Comparison of ENCODE assay signal across 15 mouse cellular contexts in genomic region chr10:93143986-93144314, GRCm38 (mm10). TPM values are rescaled to one million over a fixed set of nuclear protein-coding genes. Genes with fewer than 3 reads are reported as not detected.
DNase-seq lines count a peak whose midpoint lies in the region; ATAC-seq and TF ChIP-seq lines count a peak whose summit lies in the region.
"Had no signal": no experiment of that assay in that cellular context is flagged by ENCODE, and none has a peak within 500 bp of the region (broad histone marks: within the 10 kb centered on the region; RNA-seq: fewer than 3 reads in every experiment).

No protein-coding gene starts in this region.

- H3K4me3 ChIP-seq in heart, embryonic 10.5 days, result peak overlapping the region; percentile 42; the same call in 1 of the 2 replicates
- no peak overlapping the region; the same call in 1 of the 2 replicates for H3K4me3 ChIP-seq in layer of hippocampus, adult 2 months
- H3K4me3 ChIP-seq in CH12.LX (replicated peaks in 1 of 3; ENCODE audit: low read depth in 2 of 3, low read length in 2 of 3, poor library complexity in 1 of 3), result no peak overlapping the region
- H3K4me3 ChIP-seq in liver, embryonic 15.5 days (replicated peaks), result peak overlapping the region; percentile 57
- H3K4me3 ChIP-seq: embryonic facial prominence, embryonic 15.5 days; limb, embryonic 13.5 days had no signal

- DNase-seq in heart, embryonic 10.5 days (ENCODE audit: low spot score), result no peak
- no peak for DNase-seq in heart, adult 8-10 months (ENCODE audit: low spot score)
- no peak for DNase-seq in layer of hippocampus, adult 2 months (ENCODE audit: low spot score in 2 of 2)
- DNase-seq in layer of hippocampus, adult 9-10 months (ENCODE audit: low spot score), result no peak
- DNase-seq in CH12.LX (ENCODE audit: extremely low read depth), result no peak
- no peak for DNase-seq in gastrocnemius, postnatal 25 days
- no peak for DNase-seq in kidney, postnatal 14 days
- DNase-seq: cerebellum, adult 11-12 months; kidney, postnatal 25 days; right cerebral cortex, postnatal 25 days had no signal

- H3K4me1 ChIP-seq in heart, embryonic 10.5 days, result 0 out of 2 replicates have a peak, but pooled peaks cover 6% of the 10 kb centered on the region
- H3K4me1 ChIP-seq in CH12.LX (ENCODE audit: control insufficient read depth in 1 of 2, insufficient read depth in 2 of 2), result no peaks in the 10 kb centered on the region
- peaks cover 44% of the 10 kb centered on the region for H3K4me1 ChIP-seq in liver, embryonic 15.5 days (replicated peaks)
- H3K4me1 ChIP-seq: embryonic facial prominence, embryonic 15.5 days; limb, embryonic 13.5 days had no signal

- TF ChIP-seq EP300 in CH12.LX (IDR thresholded peaks at IDR 0.05; ENCODE audit: low read length), result no peak

- TF ChIP-seq POLR2A in CH12.LX (IDR thresholded peaks at IDR 0.05; ENCODE audit: low read depth, low read length), result no peak

- no peak for TF ChIP-seq RAD21 in CH12.LX (IDR thresholded peaks at IDR 0.05; ENCODE audit: low read depth, low read length)

- H3K27me3 ChIP-seq in heart, embryonic 10.5 days (ENCODE audit: insufficient read depth, poor library complexity, severe bottlenecking), result no peaks in the 10 kb centered on the region
- H3K27me3 ChIP-seq in CH12.LX (replicated peaks), result peaks cover 2% of the 10 kb centered on the region
- no peaks in the 10 kb centered on the region for H3K27me3 ChIP-seq in liver, embryonic 15.5 days
- H3K27me3 ChIP-seq: embryonic facial prominence, embryonic 15.5 days; limb, embryonic 13.5 days had no signal

- dilution Hi-C loops in CH12.LX (cut with MboI; ENCODE audit: extremely low pct_ligation_motif_present, extremely low pct_unique_long_range_greater_than_20kb, low sequenced_read_pairs), result no loop called here

- no peak overlapping the region for H3K9ac ChIP-seq in CH12.LX (ENCODE audit: insufficient read depth, low read depth)
- H3K9ac ChIP-seq in liver, embryonic 15.5 days, result peak overlapping the region; percentile 43
- H3K9ac ChIP-seq: embryonic facial prominence, embryonic 15.5 days; limb, embryonic 13.5 days had no signal

- H3K79me2 ChIP-seq in CH12.LX (replicated peaks; ENCODE audit: control insufficient read depth, extremely low read depth, insufficient read depth, poor library complexity, severe bottlenecking), result no peaks in the 10 kb centered on the region

- in situ Hi-C loops in CH12.LX (cut with MboI; ENCODE audit: low pct_ligation_motif_present, low pct_unique_long_range_greater_than_20kb, low sequenced_read_pairs), result no loop called here

- ATAC-seq in liver, embryonic 15.5 days (ENCODE audit: insufficient read depth), result no peak
- ATAC-seq: inflammation-experienced regulatory T-cells, adult 6 months had no signal

- H3K9me3 ChIP-seq in heart, embryonic 10.5 days, result no peaks in the 10 kb centered on the region
- H3K9me3 ChIP-seq in CH12.LX (replicated peaks; ENCODE audit: low read length), result no peaks in the 10 kb centered on the region
- H3K9me3 ChIP-seq in liver, embryonic 15.5 days (replicated peaks), result no peaks in the 10 kb centered on the region
- H3K9me3 ChIP-seq: embryonic facial prominence, embryonic 15.5 days; limb, embryonic 13.5 days had no signal

- 69% methylated on average over 6 of the region's 6 CpGs for WGBS in heart, embryonic 10.5 days
- 14% methylated on average over 6 of the region's 6 CpGs for WGBS in liver, embryonic 15.5 days (ENCODE audit: insufficient replicate concordance)

- H3K36me3 ChIP-seq in heart, embryonic 10.5 days, result no peaks in the 10 kb centered on the region
- no peaks in the 10 kb centered on the region for H3K36me3 ChIP-seq in CH12.LX (replicated peaks in 1 of 2; ENCODE audit: control insufficient read depth in 1 of 2, insufficient read depth in 1 of 2, low read length in 1 of 2)
- H3K36me3 ChIP-seq in liver, embryonic 15.5 days (replicated peaks), result no peaks in the 10 kb centered on the region
- H3K36me3 ChIP-seq: embryonic facial prominence, embryonic 15.5 days; limb, embryonic 13.5 days had no signal

- H3K4me2 ChIP-seq in CH12.LX (ENCODE audit: insufficient read depth, low read depth, poor library complexity, severe bottlenecking), result no peak overlapping the region
- H3K4me2 ChIP-seq in liver, embryonic 15.5 days, result peak overlapping the region; percentile 72
- H3K4me2 ChIP-seq: limb, embryonic 13.5 days had no signal

- TF ChIP-seq CTCF in layer of hippocampus, adult 2 months (conservative IDR thresholded peaks at IDR 0.05), result no peak
- no peak for TF ChIP-seq CTCF in CH12.LX (conservative IDR thresholded peaks at IDR 0.05 in 1 of 2, IDR thresholded peaks at IDR 0.05 in 1 of 2; ENCODE audit: low read depth in 2 of 2, low read length in 2 of 2)

- peak overlapping the region; percentile 72 for H3K27ac ChIP-seq in heart, embryonic 10.5 days
- H3K27ac ChIP-seq in layer of hippocampus, adult 2 months, result peak overlapping the region; percentile 43; the same call in 1 of the 2 replicates
- no peak overlapping the region for H3K27ac ChIP-seq in CH12.LX (ENCODE audit: insufficient read depth, low read depth)
- H3K27ac ChIP-seq in liver, embryonic 15.5 days (replicated peaks), result peak overlapping the region; percentile 98
- H3K27ac ChIP-seq: embryonic facial prominence, embryonic 15.5 days; limb, embryonic 13.5 days; macrophage had no signal

TF ChIP-seq in CH12.LX, 34 proteins besides CTCF, POLR2A, EP300 and RAD21:
- no peak for TF ChIP-seq UBTF (IDR thresholded peaks at IDR 0.05; ENCODE audit: low read depth, low read length)
- 0 out of 2 replicates have a peak, but pooled peaks have one; percentile 14 for TF ChIP-seq ZNF384 (IDR thresholded peaks at IDR 0.05; ENCODE audit: low read depth, low read length)
- TF ChIP-seq JUN (IDR thresholded peaks at IDR 0.05; ENCODE audit: insufficient read depth, low read depth, low read length), result no peak
- TF ChIP-seq MEF2A (IDR thresholded peaks at IDR 0.05; ENCODE audit: borderline replicate concordance, low read depth, low read length), result no peak
- no peak for TF ChIP-seq POLR2AphosphoS2 (IDR thresholded peaks at IDR 0.05; ENCODE audit: low read depth, low read length)
- TF ChIP-seq PAX5 (IDR thresholded peaks at IDR 0.05; ENCODE audit: low read length), result no peak

RNA-seq across cellular contexts. Expression of gene Cdk17, which starts 16.7 kb away (rescaled TPM):
- 16.4 and 20.0 TPM in 2 replicates for polyA plus RNA-seq in heart, embryonic 10.5 days (2016; fragmentation: Nextera tagmentation; extraction: Ambion mirVana)
- total RNA-seq in heart, adult 8-10 months (2022), result 10 to 100 TPM; 12.3 to 18.1 (median 16.0) TPM
- total RNA-seq in layer of hippocampus, adult 2 months (2021), result 100 to 1,000 TPM; 206 to 219 TPM
- total RNA-seq in CH12.LX (2012; rRNA removed), result 26.4 and 28.5 TPM in 2 replicates
- 51.3 and 53.9 TPM in 2 replicates for total RNA-seq in CH12.LX (2014; rRNA removed)
- 20.0 and 23.4 TPM in 2 replicates for polyA plus RNA-seq in CH12.LX (2012; ENCODE audit: insufficient read length, low read depth)
- 10.1 and 11.0 TPM in 2 replicates for polyA plus RNA-seq in liver, embryonic 15.5 days (2015; fragmentation: Nextera tagmentation; extraction: Ambion mirVana)
- 1 to 10 TPM; 5.9 to 6.3 TPM for total RNA-seq in gastrocnemius, postnatal 25 days (2021)

Comparison
In these comparisons a context has a peak if more than half of its experiments do, and no peak if none do; other contexts are left out.
1. H3K4me3 ChIP-seq: peak in heart, embryonic 10.5 days (single experiment) and liver, embryonic 15.5 days (single experiment); none in layer of hippocampus, adult 2 months (single experiment) and CH12.LX (0 of 3).